Mouse (Mus musculus) hindbrain, embryonic 14.5 days (tissue): ENCODE measurements around the gene Clec18a. TPM values are rescaled to one million over a fixed set of nuclear protein-coding genes. Genes with fewer than 3 reads are reported as not detected.
"Not testable (repeated sequence)": the region's sequence is repeated elsewhere in the genome, so short reads cannot be mapped to it uniquely, and the experiment has no call there.

Source experiments
- ATAC-seq: fragments of 200-750 bp; cut with Nextera tagmentation; 2 replicates; pipeline ENCODE4 v1.8.0; 2017; ENCODE audit warnings: moderate number of reproducible peaks, mild to moderate bottlenecking, moderate TSS enrichment, moderate library complexity; ENCODE audit not compliant: low FRiP score
- DNase-seq: peaks from one replicate; pipeline ENCODE4 v3.0.0-alpha.2; 2015; ENCODE audit warnings: low spot score
- H3K27ac ChIP-seq: fragments of 300-500 bp; sonication (generic); 2 replicates; pipeline ENCODE4 v1.5.1; 2014; ENCODE audit warnings: mild to moderate bottlenecking, moderate library complexity
- H3K27me3 ChIP-seq: fragments of 300-500 bp; sonication (generic); 2 replicates; pipeline ENCODE4 v1.6.1; 2014; ENCODE audit warnings: mild to moderate bottlenecking, low read length, mixed read lengths; ENCODE audit not compliant: control insufficient read depth, insufficient read depth
- H3K36me3 ChIP-seq: fragments of 300-500 bp; sonication (generic); replicated peaks from 2 replicates; pipeline ENCODE4 v1.6.1; 2014; ENCODE audit not compliant: control insufficient read depth, insufficient read depth
- H3K4me1 ChIP-seq: fragments of 300-500 bp; sonication (generic); replicated peaks from 2 replicates; pipeline ENCODE4 v1.6.1; 2014; ENCODE audit warnings: antibody characterized with exemption, low read length, mixed read lengths; ENCODE audit not compliant: control insufficient read depth, insufficient read depth
- H3K4me2 ChIP-seq: fragments of 300-500 bp; sonication (generic); replicated peaks from 2 replicates; pipeline ENCODE4 v1.6.1; 2014; ENCODE audit warnings: mild to moderate bottlenecking, moderate library complexity
- H3K4me3 ChIP-seq: fragments of 300-500 bp; sonication (generic); replicated peaks from 2 replicates; pipeline ENCODE4 v1.5.1; 2014; ENCODE audit warnings: mild to moderate bottlenecking, low read length
- H3K9ac ChIP-seq: fragments of 300-500 bp; sonication (generic); 2 replicates; pipeline ENCODE4 v1.6.1; 2014
- H3K9me3 ChIP-seq: fragments of 300-500 bp; sonication (generic); 2 replicates; pipeline ENCODE4 v1.6.1; 2016; ENCODE audit warnings: low read length; ENCODE audit not compliant: control insufficient read depth
- WGBS: fragments of 180-500 bp; shearing (Covaris S2); extraction: QIAGEN DNeasy Blood & Tissue Kit; methylation state at CpG from one replicate; pipeline ENCODE4 v1.1.7; 2014; 5-methylcytosine and 5-hydroxymethylcytosine counted together
- polyA plus RNA-seq: library from polyadenylated mRNA; unstranded; fragments of >200 nt; fragmentation: Nextera tagmentation; extraction: Ambion mirVana; gene quantifications from 2 replicates; pipeline ENCODE4 v1.2.1, GENCODE M21; 2014

Gene Clec18a
- polyA plus RNA-seq: 0.44 and 0.73 TPM in 2 replicates

GRCm38 (mm10) chr8:111092326-111092725, at the start of gene Clec18a:
Gene Clec18a (minus strand): TSS chr8:111092426.
- 92% methylated on average over 4 of the region's 6 CpGs for WGBS
- H3K4me3 ChIP-seq, H3K27me3 ChIP-seq, ATAC-seq, H3K9ac ChIP-seq, H3K4me1 ChIP-seq, H3K36me3 ChIP-seq, H3K4me2 ChIP-seq, H3K9me3 ChIP-seq, H3K27ac ChIP-seq, DNase-seq: not testable (repeated sequence)

- Histone ChIP-seq H3K9ac (no peak overlapping the region), H3K4me2 (no peak overlapping the region), H3K4me3 (no peak overlapping the region), H3K9me3 (no peaks in the 10 kb centered on the region), H3K27ac (no peak overlapping the region), H3K27me3 (no peaks in the 10 kb centered on the region), H3K4me1 (no peaks in the 10 kb centered on the region), H3K36me3 (peaks cover 96% of the 10 kb centered on the region)
- WGBS: 100% methylated on average over 2 of the region's 2 CpGs
- DNase-seq: no peak
- no peak for ATAC-seq
These were observed 38.5 kb upstream of the Clec18a start for GRCm38 (mm10) chr8:111130756-111131155.

GRCm38 (mm10) chr8:111119481-111119880, 27.3 kb upstream of the Clec18a start:
- Histone ChIP-seq H3K4me1 (no peaks in the 10 kb centered on the region), H3K27me3 (no peaks in the 10 kb centered on the region), H3K4me2 (no peak overlapping the region), H3K4me3 (no peak overlapping the region), H3K27ac (no peak overlapping the region), H3K9ac (no peak overlapping the region), H3K9me3 (no peaks in the 10 kb centered on the region), H3K36me3 (peaks cover 93% of the 10 kb centered on the region)
- 90% methylated on average over 3 of the region's 3 CpGs for WGBS
- DNase-seq: no peak
- ATAC-seq: no peak

- Histone ChIP-seq H3K9me3 (no peaks in the 10 kb centered on the region), H3K36me3 (peaks cover 79% of the 10 kb centered on the region)
- 94% methylated on average over 5 of the region's 5 CpGs for WGBS
These were observed 22.7 kb upstream of the Clec18a start for GRCm38 (mm10) chr8:111114891-111115290.

GRCm38 (mm10) chr8:111094719-111095302, 2.6 kb upstream of the Clec18a start:
- not testable (repeated sequence) for H3K4me1 ChIP-seq, DNase-seq, ATAC-seq, H3K9me3 ChIP-seq, H3K27me3 ChIP-seq, H3K36me3 ChIP-seq
- Histone ChIP-seq H3K27ac (peak overlapping the region; percentile 38), H3K4me2 (peak overlapping the region; percentile 76), H3K9ac (peak overlapping the region; percentile 68), H3K4me3 (peak overlapping the region; percentile 61)
- 1% methylated on average over 55 of the region's 69 CpGs for WGBS

More at GRCm38 (mm10) chr8:111114891-111115290, 22.7 kb upstream of the Clec18a start:
- H3K4me2 ChIP-seq: no peak overlapping the region
- ATAC-seq (no peak), DNase-seq (no peak)
- H3K4me3 ChIP-seq: no peak overlapping the region
- H3K27me3 ChIP-seq: no peaks in the 10 kb centered on the region
- H3K9ac ChIP-seq: no peak overlapping the region
- no peak overlapping the region for H3K27ac ChIP-seq
- H3K4me1 ChIP-seq: no peaks in the 10 kb centered on the region

GRCm38 (mm10) chr8:111093865-111094718, 1.9 kb upstream of the Clec18a start, which contains the start of gene Pdpr:
Gene Pdpr (plus strand): TSS chr8:111094630.
- Histone ChIP-seq H3K27ac (peak within 1 kb of the TSS; percentile 58), H3K9me3 (no peaks in the 10 kb centered on the region), H3K36me3 (no peaks in the 10 kb centered on the region), H3K4me2 (peak within 1 kb of the TSS; percentile 76), H3K9ac (peak within 1 kb of the TSS; percentile 73), H3K4me3 (peak within 1 kb of the TSS; percentile 61), H3K27me3 (no peaks in the 10 kb centered on the region), H3K4me1 (peaks cover 9% of the 10 kb centered on the region)
- 6% methylated on average over 66 of the region's 72 CpGs for WGBS
- peak; percentile 89 for DNase-seq
- peak; percentile 91 for ATAC-seq

- 79% methylated on average over 7 of the region's 7 CpGs for WGBS
- no peak for ATAC-seq
- H3K9ac ChIP-seq: no peak overlapping the region
These were observed 520 bp downstream of the Clec18a start for GRCm38 (mm10) chr8:111091706-111092105.

GRCm38 (mm10) chr8:111090126-111090525, 2.1 kb downstream of the Clec18a start:
- WGBS: 0% methylated on average over 2 of the region's 2 CpGs
- H3K36me3 ChIP-seq: no peaks in the 10 kb centered on the region
- DNase-seq: peak; percentile 85
- H3K4me3 ChIP-seq: no peak overlapping the region
- H3K9ac ChIP-seq: no peak overlapping the region
- no peaks in the 10 kb centered on the region for H3K9me3 ChIP-seq
- no peak overlapping the region for H3K4me2 ChIP-seq
- no peaks in the 10 kb centered on the region for H3K27me3 ChIP-seq
- peaks cover under 1% of the 10 kb centered on the region; the same call in 1 of the 2 replicates for H3K4me1 ChIP-seq
- no peak overlapping the region for H3K27ac ChIP-seq
- ATAC-seq: no peak

More at GRCm38 (mm10) chr8:111091706-111092105, 520 bp downstream of the Clec18a start:
- Histone ChIP-seq H3K27ac (no peak overlapping the region), H3K36me3 (no peaks in the 10 kb centered on the region), H3K4me3 (no peak overlapping the region), H3K4me1 (peaks cover 9% of the 10 kb centered on the region), H3K4me2 (no peak overlapping the region), H3K9me3 (no peaks in the 10 kb centered on the region), H3K27me3 (no peaks in the 10 kb centered on the region)
- DNase-seq: no peak

GRCm38 (mm10) chr8:111083936-111084335, 8.3 kb downstream of the Clec18a start:
- not testable (repeated sequence) for H3K4me2 ChIP-seq, DNase-seq, H3K4me1 ChIP-seq, ATAC-seq, H3K27me3 ChIP-seq, H3K27ac ChIP-seq, H3K36me3 ChIP-seq, H3K9me3 ChIP-seq, H3K4me3 ChIP-seq, H3K9ac ChIP-seq
- 92% methylated on average over 5 of the region's 5 CpGs for WGBS
